Mouse (Mus musculus) forebrain, postnatal 0 days (tissue): Measurements from ENCODE around the gene Kcnq2. TPM values are rescaled to one million over a fixed set of nuclear protein-coding genes. Genes with fewer than 3 reads are reported as not detected.

Source experiments
- ATAC-seq: fragments of 200-750 bp; cut with Nextera tagmentation; 2 replicates; pipeline ENCODE4 v1.8.0; 2017; ENCODE audit warnings: mild to moderate bottlenecking, moderate library complexity
- DNase-seq: peaks from one replicate; pipeline ENCODE4 v3.0.0-alpha.2; 2015
- H3K27ac ChIP-seq: fragments of 300-500 bp; sonication (generic); 2 replicates; pipeline ENCODE4 v1.5.1; 2014; ENCODE audit warnings: low read depth, mild to moderate bottlenecking, antibody characterized with exemption, low read length, moderate library complexity, mixed read lengths
- H3K27me3 ChIP-seq: fragments of 300-500 bp; sonication (generic); 2 replicates; pipeline ENCODE4 v1.6.1; 2014; ENCODE audit warnings: mild to moderate bottlenecking, low read length, mixed read lengths; ENCODE audit not compliant: insufficient read depth
- H3K36me3 ChIP-seq: fragments of 300-500 bp; sonication (generic); 2 replicates; pipeline ENCODE4 v1.6.1; 2014; ENCODE audit warnings: mild to moderate bottlenecking, moderate library complexity; ENCODE audit not compliant: insufficient read depth
- H3K4me1 ChIP-seq: fragments of 300-500 bp; sonication (generic); 2 replicates; pipeline ENCODE4 v1.6.1; 2014; ENCODE audit warnings: antibody characterized with exemption; ENCODE audit not compliant: insufficient read depth
- H3K4me2 ChIP-seq: fragments of 300-500 bp; sonication (generic); 2 replicates; pipeline ENCODE4 v1.6.1; 2014; ENCODE audit warnings: low read depth, mild to moderate bottlenecking, moderate library complexity
- H3K4me3 ChIP-seq: fragments of 300-500 bp; sonication (generic); 2 replicates; pipeline ENCODE4 v1.5.1; 2014; ENCODE audit warnings: low read depth, low read length, mixed read lengths
- H3K9ac ChIP-seq: fragments of 300-500 bp; sonication (generic); 2 replicates; pipeline ENCODE4 v1.6.1; 2014; ENCODE audit warnings: mild to moderate bottlenecking
- H3K9me3 ChIP-seq: fragments of 300-500 bp; sonication (generic); 2 replicates; pipeline ENCODE4 v1.6.1; 2016; ENCODE audit warnings: low read length
- CTCF ChIP-seq: sonication (generic); IDR thresholded peaks from 2 replicates; pipeline ENCODE4 v1.5.1; 2016; ENCODE audit warnings: antibody characterized with exemption, control low read depth, low read depth
- WGBS: fragments of 180-500 bp; shearing (Covaris S2); extraction: QIAGEN DNeasy Blood & Tissue Kit; methylation state at CpG from one replicate; pipeline ENCODE4 v1.1.7; 2014; 5-methylcytosine and 5-hydroxymethylcytosine counted together
- polyA plus RNA-seq: library from polyadenylated mRNA; unstranded; fragments of >200 nt; fragmentation: Nextera tagmentation; extraction: Ambion mirVana; gene quantifications from 2 replicates; pipeline ENCODE4 v1.2.1, GENCODE M21; 2015
- total RNA-seq: library from RNA; depleted of rRNA; stranded (reverse); fragments of >200 nt; gene quantifications from 2 replicates; pipeline ENCODE4 v1.2.3, GENCODE M21; 2014

Kcnq2 gene
- total and polyA plus RNA-seq, 2 experiments from 2014 or later, result 31.7 to 134 TPM

- no peaks in the 10 kb centered on the region for H3K27me3 ChIP-seq
- H3K36me3 ChIP-seq, result peaks cover 38% of the 10 kb centered on the region
- TF ChIP-seq CTCF, result no peak; the same call in 1 of the 2 replicates
- no peak overlapping the region for H3K9ac ChIP-seq
- WGBS, result 55% methylated on average over 2 of the region's 2 CpGs
- H3K27ac ChIP-seq, result no peak overlapping the region
- no peak overlapping the region for H3K4me2 ChIP-seq
- no peak overlapping the region for H3K4me3 ChIP-seq
- H3K4me1 ChIP-seq, result no peaks in the 10 kb centered on the region
- DNase-seq, result no peak
- H3K9me3 ChIP-seq, result no peaks in the 10 kb centered on the region
- no peak for ATAC-seq
Observed at GRCm38 (mm10) chr2:181104111-181104510, 31.0 kb downstream of the Kcnq2 start.

DNA sequence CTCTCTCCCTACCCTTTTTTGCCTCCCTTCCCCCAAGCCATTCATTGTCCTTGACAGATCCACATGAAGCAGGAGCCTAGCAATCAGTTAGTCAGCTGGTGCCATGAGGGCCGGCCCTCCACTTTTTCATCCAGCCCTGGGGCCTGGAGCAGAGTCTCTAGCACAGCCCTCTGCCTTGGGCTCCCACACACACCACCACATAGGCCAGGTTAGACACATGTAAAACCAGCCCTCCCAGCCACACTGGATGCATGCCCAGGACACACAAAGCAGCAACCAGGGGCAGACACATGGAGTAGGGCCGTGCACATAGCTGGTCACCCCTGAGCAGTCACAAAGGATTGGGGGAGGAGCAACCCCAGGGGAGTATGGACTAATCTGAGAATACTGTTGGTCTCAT lies 32.9 kb downstream of the Kcnq2 start:
- Histone ChIP-seq H3K36me3 (peaks cover 26% of the 10 kb centered on the region), H3K4me3 (no peak overlapping the region), H3K9me3 (no peaks in the 10 kb centered on the region), H3K27me3 (no peaks in the 10 kb centered on the region), H3K27ac (no peak overlapping the region), H3K9ac (no peak overlapping the region), H3K4me1 (no peaks in the 10 kb centered on the region), H3K4me2 (no peak overlapping the region)
- 17% methylated on average over 2 of the region's 2 CpGs for WGBS
- DNase-seq, result no peak
- TF ChIP-seq CTCF, result no peak
- ATAC-seq, result peak; percentile 61

DNA sequence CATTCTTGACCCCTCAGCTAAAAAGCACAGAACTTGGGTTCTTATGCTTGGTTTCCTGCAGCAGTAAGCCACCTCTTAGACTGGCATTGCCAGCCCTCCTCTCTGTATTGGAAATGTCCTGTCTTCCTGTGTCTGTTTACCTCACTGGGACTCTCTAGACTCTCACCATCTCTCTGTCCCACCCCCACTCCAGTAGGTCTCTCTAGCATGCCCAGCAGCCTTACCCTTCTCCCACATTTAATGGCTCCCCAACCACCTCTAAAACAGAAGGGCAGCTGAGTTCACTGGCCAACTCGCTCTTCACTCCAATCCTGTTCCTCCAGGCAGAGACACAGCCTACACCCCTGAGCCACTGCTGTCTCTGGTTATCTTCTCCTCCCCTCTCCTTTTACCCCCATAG lies 33.5 kb downstream of the Kcnq2 start:
- 79% methylated on average over 1 of the region's 1 CpGs for WGBS
- no peak overlapping the region for H3K27ac ChIP-seq

GRCm38 (mm10) chr2:181100087-181100486 lies 35.0 kb downstream of the Kcnq2 start:
- Histone ChIP-seq H3K4me2 (no peak overlapping the region), H3K4me3 (no peak overlapping the region), H3K36me3 (peaks cover 23% of the 10 kb centered on the region), H3K9ac (no peak overlapping the region), H3K27ac (no peak overlapping the region), H3K27me3 (no peaks in the 10 kb centered on the region), H3K9me3 (no peaks in the 10 kb centered on the region), H3K4me1 (no peaks in the 10 kb centered on the region)
- no peak for TF ChIP-seq CTCF
- 87% methylated on average over 2 of the region's 2 CpGs for WGBS
- ATAC-seq, result no peak
- DNase-seq, result no peak

More for the DNA sequence above, 33.5 kb downstream of the Kcnq2 start:
- Histone ChIP-seq H3K4me3 (no peak overlapping the region), H3K4me1 (no peaks in the 10 kb centered on the region), H3K9ac (no peak overlapping the region), H3K4me2 (no peak overlapping the region), H3K9me3 (no peaks in the 10 kb centered on the region), H3K36me3 (peaks cover 26% of the 10 kb centered on the region), H3K27me3 (no peaks in the 10 kb centered on the region)
- no peak for DNase-seq
- TF ChIP-seq CTCF, result no peak
- ATAC-seq, result 0 out of 2 replicates have a peak, but pooled peaks have one; percentile 5

DNA sequence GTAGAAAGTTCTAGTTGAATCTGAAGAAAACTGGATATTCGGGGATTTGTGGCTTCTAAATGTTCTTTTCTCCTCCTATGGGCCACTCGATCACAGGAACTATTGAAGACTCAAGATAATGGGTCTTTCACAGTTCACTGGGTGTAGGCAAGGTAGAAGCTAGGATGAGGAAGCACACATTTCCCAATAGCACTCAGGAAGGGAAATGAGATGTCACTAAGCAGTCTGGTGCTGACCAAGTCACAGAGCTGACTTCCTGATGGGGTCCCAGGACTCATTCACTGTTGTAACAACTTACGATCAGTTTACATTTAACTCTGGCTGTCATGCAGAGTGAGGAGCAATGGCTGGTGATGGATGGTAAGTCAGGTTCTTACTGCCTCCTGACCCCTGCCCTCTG lies 45.0 kb downstream of the Kcnq2 start:
- H3K9me3 ChIP-seq, result no peaks in the 10 kb centered on the region
- WGBS, result 91% methylated on average over 3 of the region's 3 CpGs
- H3K27ac ChIP-seq, result no peak overlapping the region
- DNase-seq (no peak), ATAC-seq (no peak)
- no peaks in the 10 kb centered on the region for H3K27me3 ChIP-seq
- H3K36me3 ChIP-seq, result peaks cover 43% of the 10 kb centered on the region
- no peak for TF ChIP-seq CTCF
- H3K4me2 ChIP-seq, result no peak overlapping the region
- no peak overlapping the region for H3K9ac ChIP-seq
- H3K4me3 ChIP-seq, result no peak overlapping the region
- H3K4me1 ChIP-seq, result no peaks in the 10 kb centered on the region

- Histone ChIP-seq H3K4me2 (no peak overlapping the region), H3K27me3 (no peaks in the 10 kb centered on the region), H3K4me3 (no peak overlapping the region), H3K27ac (no peak overlapping the region), H3K9me3 (no peaks in the 10 kb centered on the region), H3K36me3 (peaks cover 59% of the 10 kb centered on the region), H3K9ac (no peak overlapping the region), H3K4me1 (no peaks in the 10 kb centered on the region)
- peak; percentile 42; the same call in 1 of the 2 replicates for ATAC-seq
- peak; percentile 52 for TF ChIP-seq CTCF
- no peak for DNase-seq
- 70% methylated on average over 8 of the region's 8 CpGs for WGBS
Observed at GRCm38 (mm10) chr2:181084997-181085396, 50.1 kb downstream of the Kcnq2 start.

- no peak for DNase-seq
- WGBS, result 44% methylated on average over 4 of the region's 4 CpGs
- no peak for ATAC-seq
- H3K4me2 ChIP-seq, result no peak overlapping the region
- H3K27me3 ChIP-seq, result no peaks in the 10 kb centered on the region
- no peak overlapping the region for H3K27ac ChIP-seq
- H3K9ac ChIP-seq, result no peak overlapping the region
- TF ChIP-seq CTCF, result no peak
- H3K4me3 ChIP-seq, result no peak overlapping the region
- H3K4me1 ChIP-seq, result no peaks in the 10 kb centered on the region
- no peaks in the 10 kb centered on the region for H3K9me3 ChIP-seq
- peaks cover 62% of the 10 kb centered on the region for H3K36me3 ChIP-seq
Observed at GRCm38 (mm10) chr2:181083945-181084344, 51.2 kb downstream of the Kcnq2 start.

DNA sequence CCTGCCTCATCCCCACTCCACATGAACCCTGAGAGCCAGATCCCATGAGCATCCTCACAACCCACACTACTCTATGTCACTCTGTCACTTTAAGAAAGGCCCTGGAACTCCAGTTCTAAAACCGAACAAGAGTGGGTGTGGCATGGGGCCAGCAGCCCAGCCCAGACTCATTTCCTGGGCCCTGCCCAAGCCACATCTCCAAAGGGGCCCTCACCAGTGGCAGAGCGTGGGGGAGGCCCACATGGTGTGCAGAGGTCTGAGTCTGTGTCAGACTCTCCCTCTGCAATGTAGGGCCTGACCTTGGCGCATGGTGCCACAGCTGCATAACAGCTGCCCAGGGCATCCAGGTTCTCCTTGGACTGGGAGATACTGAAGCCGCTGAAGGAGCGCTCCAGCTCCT lies 54.2 kb downstream of the Kcnq2 start:
- ATAC-seq (no peak), DNase-seq (no peak)
- WGBS, result 65% methylated on average over 5 of the region's 5 CpGs
- Histone ChIP-seq H3K9me3 (no peaks in the 10 kb centered on the region), H3K4me1 (no peaks in the 10 kb centered on the region), H3K9ac (no peak overlapping the region), H3K36me3 (peaks cover 38% of the 10 kb centered on the region), H3K4me2 (no peak overlapping the region), H3K27ac (no peak overlapping the region), H3K4me3 (no peak overlapping the region), H3K27me3 (no peaks in the 10 kb centered on the region)
- TF ChIP-seq CTCF, result no peak
